Mouse (Mus musculus) limb, embryonic 15.5 days (tissue): ENCODE results near the gene Crybb2. TPM values are rescaled to one million over a fixed set of nuclear protein-coding genes. Genes with fewer than 3 reads are reported as not detected.

Experiments used
- polyA plus RNA-seq: library from polyadenylated mRNA; unstranded; fragments of >200 nt; fragmentation: Nextera tagmentation; extraction: Ambion mirVana; gene quantifications from 2 replicates; pipeline ENCODE4 v1.2.1, GENCODE M21; 2015

Crybb2 gene
- polyA plus RNA-seq, 1 experiment from 2014 or later = not detected

Other genes with a start within 250 kb of the Crybb2 start
- 2.0 and 4.1 TPM in 2 replicates for gene Myo18b, start 173.8 kb downstream of the Crybb2 start, polyA plus RNA-seq
- 7.2 and 7.8 TPM in 2 replicates for gene Grk3, start 54.3 kb downstream of the Crybb2 start, polyA plus RNA-seq
- gene Crybb3, start 11.5 kb upstream of the Crybb2 start, polyA plus RNA-seq = 1.0 and 1.8 TPM in 2 replicates
- 14.2 and 15.6 TPM in 2 replicates for gene 2900026A02Rik, start 151.1 kb upstream of the Crybb2 start, polyA plus RNA-seq
- gene Tmem211, start 156.8 kb upstream of the Crybb2 start, polyA plus RNA-seq = 0.28 and 0.61 TPM in 2 replicates
- gene Sgsm1, start 240.7 kb upstream of the Crybb2 start, polyA plus RNA-seq = 2.0 and 2.1 TPM in 2 replicates